Mouse (Mus musculus) spleen, postnatal 14 days (tissue): ENCODE results near the gene Arhgap21.
A peak's percentile ranks its signal among the peaks of the same experiment; 100 is the strongest.

Experiments used
- DNase-seq, 2 experiments: peaks; one replicate each; pipeline ENCODE4 v3.0.0; 2021 to 2022; ENCODE audit warnings: low spot score in 2 of 2

Arhgap21 gene

DNA sequence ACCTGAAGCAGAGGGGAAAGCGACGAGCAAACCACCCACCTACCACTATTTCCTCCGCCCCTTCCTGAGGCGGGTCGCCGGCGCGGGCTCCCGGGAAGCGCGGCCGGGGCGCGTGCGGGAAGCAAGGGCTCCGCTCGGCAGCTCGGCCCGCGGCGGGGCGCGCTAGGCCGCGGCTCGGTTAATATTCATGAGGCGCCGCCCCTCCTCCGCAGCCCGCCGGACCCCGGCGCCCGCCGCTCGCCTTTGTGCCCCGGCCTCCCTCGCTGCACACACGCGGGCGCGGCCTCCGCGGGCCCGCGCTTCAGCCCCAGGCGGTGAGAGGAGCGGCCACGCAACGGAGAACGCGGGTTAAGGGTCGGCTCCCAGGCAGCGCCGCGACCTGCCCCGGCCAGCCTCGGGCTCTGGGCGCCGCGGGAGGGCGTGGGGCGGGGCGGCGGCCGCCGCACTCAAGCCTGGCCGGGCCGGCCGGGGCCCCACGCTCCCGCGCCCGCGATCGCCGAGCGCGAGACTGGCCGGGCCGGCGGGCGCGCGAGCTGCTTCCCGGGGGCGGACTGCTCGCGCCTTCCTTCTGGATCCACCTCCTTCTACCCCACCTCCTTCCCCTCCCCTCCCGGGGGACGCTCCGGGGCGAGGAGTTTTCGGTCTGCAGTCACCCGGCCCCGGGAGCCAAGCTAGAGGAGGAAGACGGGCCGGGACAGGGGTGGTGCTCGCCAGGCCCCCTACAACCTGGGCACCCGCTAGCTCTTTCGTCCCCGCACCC, at the start of gene Arhgap21:
Arhgap21 (minus strand) TSS at position 441 of the 760 bp plus-strand sequence.
- DNase-seq = peak; percentile 24 to 28

DNA sequence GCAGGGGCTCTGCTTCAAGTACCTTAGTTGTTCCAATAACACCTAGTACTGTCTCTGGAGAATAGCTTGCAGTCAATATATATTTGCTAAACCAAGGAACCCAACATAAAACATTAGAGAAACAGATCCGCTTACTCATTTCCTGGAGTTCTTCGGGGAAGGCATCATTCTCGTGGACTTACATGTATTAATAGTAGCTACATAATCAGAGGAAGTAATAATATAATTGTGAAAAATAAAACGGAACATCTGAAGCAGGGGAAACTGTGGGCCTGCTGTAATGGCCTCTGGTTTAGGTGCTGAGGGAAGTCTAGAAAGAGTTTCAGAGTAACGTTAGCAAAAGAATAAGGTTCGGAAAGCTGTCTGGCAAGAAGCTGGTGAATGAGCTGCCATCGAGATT, 47.9 kb upstream of the Arhgap21 start:
- DNase-seq = no peak

DNA sequence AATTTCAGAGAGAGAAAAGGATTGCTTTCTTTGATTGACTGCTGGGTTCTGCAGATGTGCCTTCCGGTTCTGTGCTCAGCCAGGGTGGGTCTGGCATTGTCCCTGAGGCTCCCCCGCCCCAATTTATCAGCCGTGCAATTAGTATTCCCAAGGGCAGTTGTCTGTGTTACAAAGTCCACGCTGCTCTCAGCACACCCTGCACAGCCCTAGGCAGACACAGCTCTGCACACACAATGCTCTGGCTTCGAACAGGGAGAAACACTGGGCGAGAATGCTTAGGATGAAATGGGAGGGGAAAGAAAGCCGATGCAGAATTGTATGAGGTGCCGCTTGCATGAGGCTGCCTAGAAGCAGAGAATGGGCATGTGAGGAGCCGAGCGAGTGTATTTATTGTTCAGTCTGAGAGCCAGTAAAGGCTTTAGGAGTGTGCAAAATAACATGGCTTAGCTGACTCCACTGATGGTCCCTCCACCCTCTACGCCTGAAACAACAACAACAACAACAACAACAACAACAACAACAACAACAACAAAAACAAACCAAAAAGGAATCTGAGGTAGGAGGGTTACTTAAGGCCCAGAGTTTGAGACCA, 42.2 kb upstream of the Arhgap21 start:
- no peak for DNase-seq

DNA sequence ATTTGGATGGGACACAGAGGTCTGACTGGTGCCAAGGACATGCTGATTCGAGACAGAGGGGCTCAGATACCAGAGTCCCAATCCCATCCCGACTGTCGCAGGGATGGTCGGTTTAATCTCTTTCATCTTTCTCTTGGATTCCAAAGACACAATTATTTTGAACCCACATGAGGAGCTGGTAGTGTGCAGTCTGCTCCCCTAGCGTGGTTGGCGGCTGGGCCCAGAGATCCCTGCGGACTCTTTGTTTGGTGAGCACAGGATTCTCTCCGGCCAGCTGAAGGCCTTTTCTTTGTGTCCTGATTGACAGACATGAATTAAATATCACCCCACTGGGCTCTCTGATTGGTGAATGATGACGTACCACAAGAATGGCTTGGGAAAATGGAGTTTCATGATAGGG, 41.5 kb upstream of the Arhgap21 start:
- no peak for DNase-seq

DNA sequence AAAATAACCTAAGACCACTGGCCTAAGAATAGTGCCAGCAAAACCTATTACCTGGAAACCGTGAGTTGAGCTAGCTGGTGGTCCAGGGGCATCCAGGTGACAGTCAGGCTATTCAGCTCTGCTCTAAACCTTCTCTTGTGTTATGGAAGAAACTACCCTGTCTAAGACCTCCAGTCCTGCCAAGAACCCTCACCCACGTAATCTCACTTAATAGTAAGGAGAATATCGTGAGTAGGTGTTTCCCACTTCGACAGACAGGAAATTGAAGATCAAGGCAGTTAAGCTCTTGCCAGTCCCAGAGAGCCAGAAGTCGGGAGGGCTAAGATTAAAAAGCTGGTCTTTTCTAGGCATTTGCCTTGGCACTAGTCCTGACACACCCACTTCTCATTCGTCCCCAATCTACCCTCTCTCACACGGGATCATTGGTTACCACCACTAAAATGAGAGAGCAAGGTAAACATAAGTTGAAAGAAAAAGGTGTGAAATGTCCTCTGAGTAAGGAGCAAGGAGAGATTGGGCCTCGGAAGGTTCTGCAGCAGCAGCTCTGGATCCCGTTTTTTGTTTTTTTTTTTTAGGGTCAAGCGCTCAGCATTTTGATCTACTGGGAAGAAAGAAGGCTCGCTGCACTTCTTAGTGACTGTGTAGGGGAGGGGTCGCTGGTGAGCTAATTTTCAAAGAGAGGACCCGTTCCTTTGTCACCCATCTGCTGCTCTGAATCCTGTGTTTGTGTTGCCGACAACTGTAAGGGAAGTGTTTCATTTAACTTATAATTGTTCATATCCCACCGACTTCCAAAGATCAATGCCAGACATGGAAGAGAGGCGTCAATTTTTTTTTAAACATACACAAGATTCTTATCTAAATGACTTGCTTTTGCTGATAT, 40.8 kb upstream of the Arhgap21 start:
- DNase-seq = no peak

DNA sequence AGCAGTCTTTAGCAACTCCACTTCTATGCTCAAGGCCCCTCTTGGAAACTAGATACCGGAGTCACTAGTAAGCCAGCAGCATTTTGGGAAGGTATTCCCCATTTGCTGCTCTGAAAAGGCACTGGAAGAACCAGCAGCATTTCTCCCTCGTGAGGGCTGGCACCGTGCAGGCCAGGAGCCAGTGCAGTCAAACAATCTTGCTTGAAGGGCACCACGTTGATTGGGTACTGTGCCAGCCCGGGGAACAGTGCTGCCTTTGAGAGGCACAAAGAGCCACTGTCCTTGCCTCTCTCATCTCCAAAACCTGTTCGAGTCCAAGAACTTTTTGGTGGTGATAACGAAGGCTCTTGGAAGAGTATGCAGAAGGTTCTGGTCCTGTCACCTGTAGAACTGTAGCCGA, 33.9 kb upstream of the Arhgap21 start:
- DNase-seq = no peak

DNA sequence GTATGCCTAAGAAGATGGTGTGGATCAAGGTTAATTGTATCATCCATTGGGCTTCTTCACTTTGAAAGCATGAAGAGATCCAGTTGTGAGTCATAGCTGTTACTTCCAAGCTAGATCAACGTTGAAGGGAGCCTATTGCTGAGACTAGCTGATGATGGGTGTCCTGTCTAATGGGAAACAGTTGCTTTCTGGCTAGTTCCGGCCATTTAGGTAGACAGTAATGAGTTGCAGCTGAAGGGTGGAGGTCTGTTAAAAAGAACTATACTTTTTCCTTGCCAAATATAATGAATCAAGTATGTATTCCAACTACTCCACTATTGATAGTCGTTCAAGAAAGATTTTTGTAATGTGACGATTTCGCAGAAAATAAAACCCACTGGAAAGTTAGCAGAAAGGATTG, 32.5 kb upstream of the Arhgap21 start:
- DNase-seq = no peak

DNA sequence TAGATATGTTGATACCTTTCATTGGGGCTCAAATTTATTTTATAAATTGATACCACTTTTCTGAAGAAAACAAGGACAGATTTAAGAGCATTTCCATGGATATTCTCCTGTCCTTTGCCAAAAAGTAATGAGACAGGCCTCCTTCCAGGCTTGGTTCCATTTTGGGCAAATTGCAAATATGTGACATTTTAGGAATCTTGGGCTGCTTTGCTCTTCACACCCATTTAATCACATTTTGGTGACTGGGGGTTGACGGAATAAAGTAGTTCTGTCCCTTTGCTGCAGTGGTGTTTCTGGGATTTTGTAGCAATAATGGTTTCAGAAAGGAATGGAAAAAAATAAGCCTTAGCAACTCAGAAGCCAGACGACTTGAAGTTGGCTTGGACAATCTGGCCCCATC, 26.9 kb upstream of the Arhgap21 start:
- DNase-seq = no peak

DNA sequence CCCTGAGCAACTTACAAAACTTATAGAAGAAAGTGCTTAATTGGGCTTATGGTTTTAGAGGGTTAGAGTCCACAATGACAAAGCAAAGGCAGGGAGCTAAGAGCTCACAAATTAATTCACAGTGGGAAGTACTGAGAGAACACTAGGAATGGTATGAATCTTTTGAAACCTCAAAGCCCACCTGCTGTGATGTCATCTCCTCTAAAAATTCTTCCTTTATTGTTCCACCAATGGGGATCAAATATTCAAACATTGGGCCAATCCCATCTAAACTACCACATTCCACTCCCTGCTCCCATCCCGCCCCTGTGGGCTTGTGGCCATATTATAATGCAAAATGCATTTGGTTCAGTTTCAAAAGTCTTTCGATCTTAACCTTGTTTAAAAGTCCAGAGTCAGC, 22.8 kb upstream of the Arhgap21 start:
- DNase-seq = no peak

DNA sequence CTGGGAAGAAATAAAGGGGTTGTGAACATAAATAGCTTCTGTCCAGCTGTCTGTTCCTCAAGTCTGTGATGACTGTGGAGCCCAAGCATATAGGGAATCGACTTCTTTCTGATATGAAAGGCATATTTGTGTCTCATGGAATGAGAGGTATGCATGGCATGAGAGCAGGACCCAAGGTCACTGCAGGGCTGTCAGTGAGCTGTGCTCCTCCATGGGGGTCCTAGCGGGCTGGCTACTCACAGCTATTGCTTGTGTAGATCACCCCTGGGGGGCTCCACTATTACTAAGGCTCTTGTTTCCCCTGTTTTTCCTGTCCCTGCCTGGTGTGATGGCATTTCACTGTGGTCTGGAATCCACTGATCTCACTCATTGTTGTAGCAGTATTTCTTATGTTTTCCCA, 22.2 kb upstream of the Arhgap21 start:
- DNase-seq = no peak

DNA sequence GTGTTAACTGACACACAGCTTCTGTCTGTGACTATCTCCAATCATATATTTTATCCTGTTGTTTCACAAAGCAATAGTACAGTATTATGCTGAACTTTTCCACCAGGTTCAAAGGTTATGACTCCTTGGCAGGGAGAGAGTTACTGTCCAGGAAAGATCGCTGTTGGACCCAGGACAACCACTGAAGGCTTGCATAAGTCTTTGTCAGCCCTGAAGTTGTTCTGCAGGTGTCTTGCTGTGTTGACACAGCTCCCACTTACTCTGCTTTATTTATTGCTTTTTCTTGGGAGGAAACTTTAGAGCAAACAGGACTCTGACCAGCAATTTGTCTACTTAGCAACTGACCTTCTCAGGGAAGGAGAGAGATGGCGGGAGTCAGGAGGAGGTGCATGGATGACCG, 21.4 kb upstream of the Arhgap21 start:
- no peak for DNase-seq

DNA sequence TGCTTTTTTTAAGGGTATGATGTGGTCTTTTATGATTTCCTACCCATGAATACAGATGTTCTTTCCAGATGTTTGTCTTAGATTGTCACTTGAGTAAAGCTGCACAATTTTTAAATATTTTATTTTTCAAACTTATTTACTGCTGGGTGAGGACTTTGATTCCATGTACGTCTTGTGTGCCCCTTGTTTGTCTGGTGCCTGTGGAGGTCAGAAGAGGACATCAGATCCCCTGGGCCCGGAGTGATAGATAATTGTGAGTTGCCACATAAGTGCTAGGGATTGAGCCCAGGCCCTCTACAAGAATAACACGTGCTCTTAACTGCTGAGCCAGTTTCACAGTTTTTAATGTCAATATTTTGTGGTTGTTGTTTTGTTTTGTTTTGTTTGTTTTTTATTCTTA, 19.1 kb upstream of the Arhgap21 start:
- no peak for DNase-seq

DNA sequence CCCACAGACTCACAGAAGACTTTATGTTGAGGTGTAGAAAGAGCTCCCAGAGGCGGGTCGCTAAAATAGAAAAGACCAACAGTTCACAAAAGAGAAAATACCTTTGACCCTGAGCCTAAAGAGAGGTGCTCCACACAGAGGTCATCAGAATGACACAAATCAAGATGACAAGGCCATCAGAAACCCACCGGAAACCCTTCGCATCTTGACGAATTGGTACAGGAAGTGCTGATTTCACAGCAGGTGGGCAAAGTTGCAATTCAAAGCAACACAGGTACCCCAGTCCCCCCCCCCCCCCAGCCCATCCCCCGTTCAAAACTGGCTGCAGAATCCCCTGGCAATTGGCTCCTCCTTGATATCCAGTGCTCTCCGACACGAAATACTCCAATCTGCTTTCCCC, 10.0 kb upstream of the Arhgap21 start:
- no peak for DNase-seq

DNA sequence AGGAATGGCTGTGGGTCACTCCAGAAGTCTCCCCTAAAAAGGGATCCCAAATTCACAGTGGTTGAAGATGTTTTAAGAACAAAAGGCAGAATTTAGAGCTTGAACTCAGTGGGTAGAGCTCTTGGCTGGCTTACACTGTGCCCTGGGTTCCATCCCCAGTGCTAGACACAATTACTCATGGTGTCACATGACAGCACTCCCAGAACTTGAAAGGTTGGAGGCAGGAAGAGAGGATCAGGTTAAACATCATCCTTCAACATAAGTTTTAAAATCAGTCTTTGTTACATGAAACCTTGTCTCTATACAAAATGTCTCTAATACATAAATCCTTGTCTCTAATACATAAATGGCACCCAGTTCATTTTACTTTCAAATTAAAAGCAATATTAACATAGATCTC, 8.4 kb upstream of the Arhgap21 start:
- no peak for DNase-seq

DNA sequence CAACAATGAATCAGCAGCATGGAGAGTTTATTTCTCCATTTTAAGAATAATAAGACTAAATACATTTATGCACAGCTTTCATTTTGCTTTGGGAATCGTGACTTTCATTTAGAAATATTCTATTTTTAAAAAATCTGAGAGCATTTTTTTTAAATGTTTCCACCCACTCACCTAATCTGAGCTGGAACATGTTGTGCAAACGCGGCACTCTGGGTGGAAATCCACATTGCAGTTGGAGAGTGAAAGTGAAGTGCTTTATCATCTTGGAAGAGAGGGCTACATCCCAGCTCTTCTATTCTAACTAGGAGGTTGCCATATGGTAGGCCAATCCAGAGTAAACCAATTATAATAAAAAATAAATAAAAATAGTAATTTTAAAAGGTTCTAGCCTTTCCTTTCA, 4.8 kb upstream of the Arhgap21 start:
- DNase-seq = no peak

DNA sequence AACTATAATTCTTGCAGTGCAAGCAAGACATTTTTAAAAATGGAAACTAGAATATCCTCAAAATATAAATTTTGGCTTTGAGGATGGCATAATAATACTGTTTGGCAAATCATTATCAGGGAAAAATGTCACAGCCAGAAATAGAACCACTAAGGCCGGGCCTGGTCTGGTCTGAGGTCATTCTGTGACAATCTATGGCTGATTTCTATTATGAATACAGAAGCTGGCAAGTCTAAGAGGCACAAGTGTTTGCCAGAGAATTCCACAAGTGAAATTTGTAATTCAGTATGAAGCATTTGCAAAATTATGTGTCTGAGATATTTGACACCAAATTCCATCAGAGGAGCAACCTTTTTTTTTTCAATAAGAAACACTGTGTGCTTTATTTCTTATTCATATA, 3.5 kb upstream of the Arhgap21 start:
- DNase-seq = no peak

DNA sequence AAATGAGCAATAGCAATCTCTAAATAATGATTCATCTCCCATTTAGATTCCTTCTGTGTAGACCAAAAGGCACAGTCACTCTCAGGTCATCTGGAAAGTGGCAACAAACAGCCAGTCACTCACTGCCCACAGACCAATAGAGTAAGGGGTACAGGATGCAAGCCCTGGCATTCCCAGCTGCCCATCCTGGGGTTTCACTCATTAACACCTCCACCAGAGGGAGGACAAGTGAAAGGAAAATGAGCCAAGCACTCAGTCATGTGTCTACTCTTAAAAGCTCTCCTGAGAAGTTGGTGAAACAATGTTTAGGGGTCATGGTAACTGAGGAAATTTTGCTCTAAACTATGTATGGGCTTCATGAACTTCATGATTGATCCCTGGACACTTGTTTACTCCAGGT, 2.9 kb upstream of the Arhgap21 start:
- DNase-seq = no peak

DNA sequence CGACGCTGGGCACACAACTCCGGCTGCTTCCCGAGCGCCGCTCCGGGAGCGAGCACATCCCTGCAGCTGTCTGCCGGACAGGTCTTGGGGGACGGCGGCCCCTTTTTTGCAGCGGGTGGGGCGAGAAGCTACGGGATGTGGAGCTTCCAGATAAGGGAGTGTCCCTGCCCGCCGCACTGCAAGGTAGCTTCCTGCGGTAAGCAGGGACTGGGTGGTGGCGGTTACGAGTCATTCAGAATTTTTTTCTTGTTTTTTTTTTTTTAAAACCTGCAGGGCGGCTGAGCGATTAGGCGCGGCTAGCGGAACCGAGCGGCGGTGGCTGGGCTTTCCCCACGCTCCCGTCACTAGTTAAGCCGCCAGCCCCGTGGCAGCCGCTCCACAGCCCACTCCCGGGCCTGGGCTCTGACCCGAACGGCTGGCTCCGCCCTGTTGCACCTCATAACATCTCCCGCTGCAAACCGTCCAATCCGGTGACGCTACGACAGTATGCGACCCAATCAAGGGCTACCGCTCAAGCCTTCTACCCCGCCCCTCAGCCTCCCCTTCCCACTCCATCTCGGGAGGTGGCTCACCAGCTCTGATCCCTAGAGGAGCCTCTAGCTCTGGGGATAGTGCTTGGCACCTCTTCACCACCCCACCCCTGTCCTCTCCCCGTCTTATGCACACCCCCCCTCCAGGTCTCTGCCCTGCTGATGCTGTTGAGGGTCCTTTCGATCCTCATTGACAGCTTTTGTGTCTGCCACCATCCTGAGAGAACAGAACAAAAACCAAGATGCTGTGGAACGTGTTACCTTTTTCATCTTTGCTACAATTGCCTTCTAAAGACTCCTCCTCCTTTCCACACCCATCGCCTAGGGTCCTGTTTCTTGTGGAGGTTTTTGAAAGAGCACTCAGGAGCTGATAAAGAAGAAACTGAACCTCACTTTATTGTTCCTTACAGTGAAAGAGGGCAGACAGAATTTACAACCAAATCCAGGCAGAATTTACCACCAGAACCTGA, 820 bp upstream of the Arhgap21 start:
- peak; percentile 81 to 84 for DNase-seq

DNA sequence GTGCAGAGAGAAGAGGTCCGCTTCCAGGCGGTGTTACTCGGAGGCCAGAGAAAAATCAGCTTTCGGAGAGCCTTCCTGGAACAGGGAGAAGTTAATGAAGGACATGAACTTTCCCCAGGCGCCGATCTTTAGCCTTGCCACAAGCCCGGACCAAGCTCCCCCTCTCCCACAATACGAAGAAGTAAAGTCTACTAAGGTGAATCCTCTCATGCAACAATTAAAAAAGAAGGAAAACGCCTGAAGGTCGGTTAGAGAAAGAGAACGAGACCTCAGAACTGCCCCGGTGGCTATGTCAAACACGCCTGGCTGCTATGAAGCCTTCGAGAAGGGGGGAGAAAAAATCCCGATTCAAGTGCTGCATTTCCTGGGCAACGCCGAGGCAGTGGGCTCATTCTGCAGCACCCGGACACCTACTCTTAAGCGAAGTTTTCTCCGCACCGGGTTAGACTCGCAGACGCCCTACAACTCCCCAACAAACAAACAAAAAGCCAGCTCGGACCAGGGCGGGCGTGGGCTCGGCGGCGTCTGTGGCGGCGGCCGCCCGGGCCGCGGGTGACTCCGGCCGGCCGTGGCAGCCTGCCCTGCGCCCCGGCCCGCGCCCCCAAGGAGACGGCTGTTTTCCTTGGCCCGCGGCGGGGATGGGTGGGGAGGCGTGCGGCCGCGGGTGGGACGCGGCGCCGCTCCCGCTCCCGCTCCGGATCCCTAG, 882 bp downstream of the Arhgap21 start:
- peak; percentile 12 to 24 for DNase-seq

DNA sequence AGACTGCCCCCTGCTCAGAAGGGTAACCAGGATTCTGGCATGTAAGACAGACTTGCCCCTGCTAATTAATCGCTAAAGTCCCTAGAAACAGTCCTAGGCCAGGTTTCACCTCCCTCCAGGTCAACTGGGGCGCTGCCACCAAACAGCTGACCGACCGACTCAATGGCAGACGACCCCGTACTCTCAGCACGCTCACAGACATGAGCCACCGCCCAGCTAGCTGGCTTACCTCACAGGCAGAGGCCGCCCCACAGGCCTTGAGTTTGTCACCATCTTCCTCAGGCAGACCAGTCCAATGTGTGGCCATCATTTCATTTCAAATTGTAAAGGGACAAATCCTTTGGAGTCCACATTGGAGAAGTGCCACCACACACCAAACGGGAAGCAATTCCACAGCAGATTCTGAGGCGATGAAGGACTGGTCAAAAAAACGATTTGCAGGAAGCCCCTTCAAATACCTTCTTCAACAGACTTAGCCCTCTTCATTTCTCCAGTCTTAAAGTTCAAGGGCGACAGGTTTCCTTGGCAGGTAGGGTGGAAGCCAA, 1.5 kb downstream of the Arhgap21 start:
- DNase-seq = peak; percentile 17 to 36
